Mouse (Mus musculus): ENCODE measurements around the gene Sms. TPM values are rescaled to one million over a fixed set of nuclear protein-coding genes. Genes with fewer than 3 reads are reported as not detected.

The Sms gene
- total RNA-seq (2021) = 10 to 100 TPM; 13.1 to 14.3 TPM
- long read RNA-seq, experiment 1, transcript Sms-201 (11 exons, 3,717 nt) = major isoform, 12 of 23 reads
- long read RNA-seq, experiment 1, partial matches to known transcripts = 7 of 23 reads
- long read RNA-seq, experiment 1, other reads (novel, unspliced or antisense) = 4 of 23 reads
- long read RNA-seq, experiment 2, partial matches to known transcripts = 0 of 3 reads
- long read RNA-seq, experiment 2, other reads (novel, unspliced or antisense) = 0 of 3 reads

DNA sequence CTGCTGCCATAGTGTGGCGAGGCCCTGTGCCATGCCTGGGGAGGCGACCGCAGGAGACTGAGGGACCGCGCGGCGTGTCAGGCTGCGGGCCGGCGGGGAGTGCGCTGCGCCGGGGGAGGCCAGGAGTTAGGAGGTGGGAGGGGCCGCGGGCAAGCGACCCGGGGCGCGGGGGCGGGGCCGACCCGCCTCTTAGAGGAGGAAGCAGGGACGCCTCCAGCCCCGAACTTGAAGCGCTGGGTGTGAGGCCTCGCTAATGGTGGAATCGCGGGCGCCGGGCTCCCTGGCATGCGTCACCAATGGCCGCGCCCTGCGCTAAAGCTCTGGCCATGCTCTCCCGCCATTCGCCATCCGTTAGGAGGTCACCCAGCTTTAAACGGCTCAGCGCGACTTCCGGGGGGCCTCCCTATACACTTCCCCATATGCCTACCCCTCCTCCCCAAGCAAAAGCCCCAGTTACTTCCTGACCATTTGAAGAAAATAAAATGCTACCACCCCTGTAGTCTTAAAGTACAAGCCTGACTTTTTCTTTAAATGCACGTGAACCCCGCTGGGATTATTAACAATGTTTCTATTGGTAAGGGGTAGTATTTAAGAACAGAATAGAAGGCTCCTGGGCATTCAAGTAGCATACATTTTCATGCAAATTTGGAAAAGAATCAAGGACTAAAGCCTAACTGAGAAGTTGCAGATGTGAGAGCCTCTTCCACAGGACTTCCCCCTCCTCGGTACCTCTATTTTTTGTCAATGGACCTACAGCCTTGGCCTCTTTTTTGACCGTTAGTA, at the start of gene Sms:
Sms (minus strand) TSS at position 344 of the 783 bp plus-strand sequence.
- peak; percentile 74 to 83 for DNase-seq

GRCm38 (mm10) chrX:157506400-157506799, 14.3 kb upstream of the Sms start:
- DNase-seq = no peak

GRCm38 (mm10) chrX:157504506-157504905, 12.4 kb upstream of the Sms start:
- DNase-seq = no peak

- no peak for DNase-seq
Observed at GRCm38 (mm10) chrX:157501871-157502270, 9.8 kb upstream of the Sms start.

DNA sequence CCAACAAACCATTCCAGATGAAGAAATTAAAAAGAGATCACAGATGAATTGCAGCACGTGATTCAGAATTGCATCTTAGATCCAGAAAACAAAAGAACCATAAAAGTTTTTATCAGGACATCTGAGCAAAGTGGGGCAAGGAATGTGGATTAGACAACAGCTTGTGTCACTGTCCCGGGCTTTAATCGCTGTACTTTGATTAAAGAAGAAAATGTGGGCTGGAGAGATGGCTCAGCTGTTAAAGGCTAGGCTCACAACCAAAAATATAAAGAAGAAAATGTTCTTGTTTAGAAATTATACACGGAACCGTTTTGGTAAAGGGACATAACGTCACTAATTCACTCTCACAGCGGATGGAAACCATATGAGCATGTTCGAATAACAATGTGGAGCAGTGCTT, 7.9 kb upstream of the Sms start:
- DNase-seq = no peak

- DNase-seq = no peak
Observed at GRCm38 (mm10) chrX:157493159-157493558, 1.1 kb upstream of the Sms start.

- peak; percentile 25 to 49 for DNase-seq
Observed at GRCm38 (mm10) chrX:157491145-157491935, 747 bp downstream of the Sms start.

GRCm38 (mm10) chrX:157490769-157491144, 1.3 kb downstream of the Sms start:
- DNase-seq = no peak

- DNase-seq = no peak
Observed at GRCm38 (mm10) chrX:157489871-157490721, 2.0 kb downstream of the Sms start.

DNA sequence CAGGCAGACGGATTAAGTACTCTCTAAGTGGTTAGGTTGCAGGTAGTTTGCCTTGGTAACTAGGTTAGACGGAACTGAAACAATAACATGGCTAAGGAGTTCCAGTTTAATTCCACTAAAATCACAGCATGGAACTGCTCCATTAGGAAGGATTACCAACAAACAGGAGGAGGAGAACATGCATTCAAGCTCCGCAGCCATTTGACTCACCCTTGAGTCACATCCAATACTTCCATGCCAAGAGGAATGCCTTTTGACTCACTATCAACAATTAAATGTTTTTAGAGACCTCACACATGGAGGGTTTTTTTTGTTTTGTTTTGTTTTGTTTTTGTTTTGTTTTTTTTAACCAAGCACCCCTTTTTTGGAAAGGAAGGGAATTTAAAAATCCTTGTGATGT, 3.3 kb downstream of the Sms start:
- DNase-seq = peak in 1 of 2 experiments; percentile 11

- peak; percentile 14 to 45 for DNase-seq
Observed at GRCm38 (mm10) chrX:157486765-157487164, 5.3 kb downstream of the Sms start.

DNA sequence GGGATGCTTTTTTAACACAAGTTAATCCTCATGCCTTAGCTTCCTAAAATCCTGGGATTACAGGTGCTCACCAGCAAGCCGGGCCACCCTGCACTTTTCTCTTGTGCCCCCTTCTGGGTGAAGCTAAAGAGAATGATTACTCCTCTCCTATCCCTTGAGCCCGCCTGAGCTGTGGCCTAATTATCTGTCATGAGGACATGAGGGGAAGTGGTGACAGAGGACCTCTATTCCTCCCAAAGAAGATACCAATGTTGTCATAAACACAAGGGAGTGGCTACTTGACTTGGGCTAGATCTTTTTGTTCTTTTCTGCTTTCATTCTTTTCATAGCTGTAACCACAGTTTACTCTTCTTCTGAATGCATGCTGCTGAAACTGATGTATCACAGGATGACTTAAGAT, 9.2 kb downstream of the Sms start:
- DNase-seq = no peak

DNA sequence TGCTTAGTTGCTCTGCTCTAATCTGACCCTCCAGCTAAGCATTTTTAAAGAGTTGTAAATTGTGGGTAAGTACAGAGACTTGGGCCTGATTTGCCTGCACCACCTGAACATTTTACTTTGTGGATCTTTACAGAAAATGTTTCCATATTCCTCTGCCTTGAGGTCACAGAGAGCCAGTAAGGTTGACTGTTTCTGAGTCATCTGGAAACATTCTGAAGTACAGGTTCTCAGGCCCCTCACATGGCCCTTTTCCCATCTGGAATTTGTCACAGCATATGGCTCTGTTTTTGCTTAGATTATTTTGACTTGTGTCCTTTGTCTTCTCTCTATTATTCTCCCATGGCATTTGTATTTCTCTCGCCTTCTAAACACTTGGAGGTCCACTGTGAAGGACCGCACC, 10.2 kb downstream of the Sms start:
- DNase-seq = no peak

GRCm38 (mm10) chrX:157477328-157477727, 14.8 kb downstream of the Sms start:
- no peak for DNase-seq

GRCm38 (mm10) chrX:157476153-157476810, 15.8 kb downstream of the Sms start:
- no peak for DNase-seq

GRCm38 (mm10) chrX:157471711-157472660, 20.1 kb downstream of the Sms start:
- DNase-seq = no peak

GRCm38 (mm10) chrX:157468795-157469194, 23.3 kb downstream of the Sms start:
- no peak for DNase-seq

DNA sequence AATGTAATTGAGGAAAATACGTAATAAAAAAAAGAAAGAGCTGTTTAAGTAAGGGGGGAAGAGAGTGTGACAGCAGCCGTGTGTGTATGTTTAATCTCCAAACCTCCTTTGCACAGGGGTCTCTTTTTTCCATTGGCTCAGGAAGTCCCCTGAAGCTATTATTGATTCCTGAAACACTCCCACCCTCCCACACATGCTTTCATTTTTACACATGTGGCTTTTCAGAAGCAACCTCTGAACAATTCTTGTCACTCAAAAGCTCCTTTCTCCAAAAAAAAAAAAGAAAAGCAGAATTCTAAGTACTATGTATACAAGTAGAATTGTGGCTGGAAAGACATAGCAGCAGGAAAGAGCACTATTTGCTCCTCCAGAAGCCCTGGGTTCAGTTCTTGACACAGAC, 24.0 kb downstream of the Sms start:
- no peak for DNase-seq

DNA sequence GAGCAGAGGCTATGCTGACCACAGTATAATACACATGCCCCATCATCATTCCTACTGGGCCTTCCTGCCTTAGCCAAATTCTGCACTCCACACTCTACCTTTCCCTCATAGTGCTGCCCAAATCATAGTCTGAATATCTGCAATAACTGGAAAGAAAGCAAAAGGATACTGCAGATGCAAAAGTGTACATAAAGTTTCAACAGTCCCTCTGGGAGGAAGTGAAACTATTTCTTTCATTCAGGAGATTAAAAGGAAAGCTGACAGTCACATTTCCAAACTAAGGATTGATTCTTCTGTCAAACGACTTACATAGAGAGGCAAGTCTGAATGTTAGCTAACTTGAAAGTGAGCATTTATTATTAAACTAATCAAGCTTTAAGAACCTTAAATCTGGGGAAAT, 26.1 kb downstream of the Sms start:
- DNase-seq = no peak

DNA sequence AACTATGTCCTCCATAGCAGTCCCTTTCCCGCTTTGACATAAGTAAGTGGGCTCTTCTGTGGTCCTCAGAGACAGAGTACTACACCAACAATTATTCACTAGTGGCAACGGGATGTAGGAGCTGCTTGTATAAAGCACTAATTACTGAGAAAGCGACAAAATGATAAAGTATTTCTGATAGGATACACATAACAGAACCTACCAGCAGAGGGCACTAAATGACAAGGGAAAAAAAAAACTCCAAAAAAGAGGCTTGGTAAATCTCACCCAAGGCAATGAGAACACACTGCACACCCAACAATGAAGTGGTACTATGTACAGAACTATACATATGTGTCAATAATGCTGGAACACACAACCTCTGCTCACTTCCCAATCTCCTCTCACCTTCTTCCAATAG, 29.4 kb downstream of the Sms start:
- DNase-seq = no peak

Measured in adrenal gland, postnatal 36 days (tissue).